Mouse (Mus musculus): ENCODE data around the gene Coq10b. TPM values are rescaled to one million over a fixed set of nuclear protein-coding genes. Genes with fewer than 3 reads are reported as not detected.

Gene Coq10b
- total and polyA plus RNA-seq, 3 experiments = 16.0 to 64.0 (median 26.7) TPM

GRCm38 (mm10) chr1:55106919-55107585 is 54.5 kb downstream of the Coq10b start:
- intact Hi-C loops (cut with DNase I) = no loop called here
- TF ChIP-seq POLR2A (IDR thresholded peaks at IDR 0.05; ENCODE audit: insufficient read depth, low read depth, low read length) (no peak), EP300 (IDR thresholded peaks at IDR 0.05; ENCODE audit: insufficient read depth, low read depth, low read length) (no peak), CTCF (IDR thresholded peaks at IDR 0.05) (no peak)
- Histone ChIP-seq H3K4me1 (ENCODE audit: control insufficient read depth, insufficient read depth, low read length) (no peaks in the 10 kb centered on the region), H3K9ac (ENCODE audit: low read depth, low read length) (no peak overlapping the region), H3K4me3 (no peak overlapping the region), H3K27me3 (ENCODE audit: control insufficient read depth, insufficient read depth, low read length) (no peaks in the 10 kb centered on the region), H3K36me3 (ENCODE audit: control insufficient read depth, insufficient read depth, low read length) (no peaks in the 10 kb centered on the region), H3K27ac (no peak overlapping the region), H3K79me2 (replicated peaks; ENCODE audit: control insufficient read depth, insufficient read depth, low read length) (no peaks in the 10 kb centered on the region)
- WGBS = 86% methylated on average over 9 of the region's 9 CpGs
- no peak for DNase-seq

- no peak overlapping the region for H3K4me3 ChIP-seq
- WGBS = 90% methylated on average over 1 of the region's 1 CpGs
- H3K9ac ChIP-seq (ENCODE audit: low read depth, low read length) = no peak overlapping the region
- H3K27ac ChIP-seq = no peak overlapping the region
- H3K36me3 ChIP-seq (ENCODE audit: control insufficient read depth, insufficient read depth, low read length) = no peaks in the 10 kb centered on the region
- H3K4me1 ChIP-seq (ENCODE audit: control insufficient read depth, insufficient read depth, low read length) = no peaks in the 10 kb centered on the region
- TF ChIP-seq POLR2A (IDR thresholded peaks at IDR 0.05; ENCODE audit: insufficient read depth, low read depth, low read length) = no peak
- no peak for TF ChIP-seq EP300 (IDR thresholded peaks at IDR 0.05; ENCODE audit: insufficient read depth, low read depth, low read length)
- no peak for TF ChIP-seq CTCF (IDR thresholded peaks at IDR 0.05)
- H3K27me3 ChIP-seq (ENCODE audit: control insufficient read depth, insufficient read depth, low read length) = no peaks in the 10 kb centered on the region
- no peak for DNase-seq
- intact Hi-C loops (cut with DNase I) = no loop called here
- H3K79me2 ChIP-seq (replicated peaks; ENCODE audit: control insufficient read depth, insufficient read depth, low read length) = no peaks in the 10 kb centered on the region
Observed at GRCm38 (mm10) chr1:55107644-55108043, 55.1 kb downstream of the Coq10b start.

GRCm38 (mm10) chr1:55108473-55108872 is 55.9 kb downstream of the Coq10b start:
- Histone ChIP-seq H3K4me3 (no peak overlapping the region), H3K27ac (no peak overlapping the region), H3K36me3 (ENCODE audit: control insufficient read depth, insufficient read depth, low read length) (no peaks in the 10 kb centered on the region), H3K4me1 (ENCODE audit: control insufficient read depth, insufficient read depth, low read length) (no peaks in the 10 kb centered on the region), H3K9ac (ENCODE audit: low read depth, low read length) (no peak overlapping the region), H3K79me2 (replicated peaks; ENCODE audit: control insufficient read depth, insufficient read depth, low read length) (no peaks in the 10 kb centered on the region), H3K27me3 (ENCODE audit: control insufficient read depth, insufficient read depth, low read length) (no peaks in the 10 kb centered on the region)
- no peak for DNase-seq
- TF ChIP-seq POLR2A (IDR thresholded peaks at IDR 0.05; ENCODE audit: insufficient read depth, low read depth, low read length) (no peak), EP300 (IDR thresholded peaks at IDR 0.05; ENCODE audit: insufficient read depth, low read depth, low read length) (no peak), CTCF (IDR thresholded peaks at IDR 0.05) (no peak)
- WGBS = 33% methylated on average over 2 of the region's 2 CpGs
- intact Hi-C loops (cut with DNase I) = no loop called here

- no peaks in the 10 kb centered on the region for H3K36me3 ChIP-seq (ENCODE audit: control insufficient read depth, insufficient read depth, low read length)
- no peaks in the 10 kb centered on the region for H3K27me3 ChIP-seq (ENCODE audit: control insufficient read depth, insufficient read depth, low read length)
- intact Hi-C loops (cut with DNase I) = no loop called here
- WGBS = 94% methylated on average over 4 of the region's 4 CpGs
- DNase-seq = no peak
- no peaks in the 10 kb centered on the region for H3K4me1 ChIP-seq (ENCODE audit: control insufficient read depth, insufficient read depth, low read length)
- no peak overlapping the region for H3K4me3 ChIP-seq
- no peak overlapping the region for H3K27ac ChIP-seq
- no peak overlapping the region for H3K9ac ChIP-seq (ENCODE audit: low read depth, low read length)
- no peaks in the 10 kb centered on the region for H3K79me2 ChIP-seq (replicated peaks; ENCODE audit: control insufficient read depth, insufficient read depth, low read length)
- TF ChIP-seq EP300 (IDR thresholded peaks at IDR 0.05; ENCODE audit: insufficient read depth, low read depth, low read length) (no peak), CTCF (IDR thresholded peaks at IDR 0.05) (no peak), POLR2A (IDR thresholded peaks at IDR 0.05; ENCODE audit: insufficient read depth, low read depth, low read length) (no peak)
Observed at GRCm38 (mm10) chr1:55109066-55109766, 56.6 kb downstream of the Coq10b start.

Other genes starting within 250 kb of the Coq10b start
- gene Ankrd44, start 126.4 kb upstream of the Coq10b start, total RNA-seq (2021) = 10 to 100 TPM; 10.2 to 10.7 TPM
- gene Ankrd44, start 126.4 kb upstream of the Coq10b start, polyA plus RNA-seq (2012; rRNA removed) = 10.2 and 14.8 TPM in 2 replicates
- gene Sf3b1, start 25.3 kb upstream of the Coq10b start, total RNA-seq (2021) = 10 to 100 TPM; 64.4 to 74.9 TPM
- 27.9 and 62.8 TPM in 2 replicates for gene Sf3b1, start 25.3 kb upstream of the Coq10b start, polyA plus RNA-seq (2012; rRNA removed)
- 100 to 1,000 TPM; 153 to 180 TPM for gene Hspe1, start 35.4 kb downstream of the Coq10b start, total RNA-seq (2021)
- 44.5 and 69.3 TPM in 2 replicates for gene Hspe1, start 35.4 kb downstream of the Coq10b start, polyA plus RNA-seq (2012; rRNA removed)
- gene Hspd1, start 35.5 kb downstream of the Coq10b start, total RNA-seq (2021) = 100 to 1,000 TPM; 373 to 383 TPM
- gene Hspd1, start 35.5 kb downstream of the Coq10b start, polyA plus RNA-seq (2012; rRNA removed) = 68.5 and 143 TPM in 2 replicates
- 10 to 100 TPM; 27.8 to 32.0 TPM for gene Mob4, start 78.5 kb downstream of the Coq10b start, total RNA-seq (2021)
- 11.1 and 22.3 TPM in 2 replicates for gene Mob4, start 78.5 kb downstream of the Coq10b start, polyA plus RNA-seq (2012; rRNA removed)
- gene Rftn2, start 174.0 kb downstream of the Coq10b start, total RNA-seq (2021) = 10 to 100 TPM; 12.1 to 12.8 TPM
- gene Rftn2, start 174.0 kb downstream of the Coq10b start, polyA plus RNA-seq (2012; rRNA removed) = 2.7 and 6.4 TPM in 2 replicates
- 1 to 10 TPM; 5.0 to 5.3 TPM for gene Mars2, start 184.4 kb downstream of the Coq10b start, total RNA-seq (2021)
- 2.0 and 3.6 TPM in 2 replicates for gene Mars2, start 184.4 kb downstream of the Coq10b start, polyA plus RNA-seq (2012; rRNA removed)

Data from heart, adult 2 months (tissue).